Mouse (Mus musculus) heart, embryonic 16.5 days (tissue): ENCODE data around the gene Rptor. TPM values are rescaled to one million over a fixed set of nuclear protein-coding genes. Genes with fewer than 3 reads are reported as not detected.
A peak's percentile ranks its signal among the peaks of the same experiment; 100 is the strongest.

Experiments used
- ATAC-seq: fragments of 200-750 bp; cut with Nextera tagmentation; replicated peaks from 2 replicates; pipeline ENCODE4 v1.8.0; 2017; ENCODE audit warnings: moderate number of reproducible peaks; ENCODE audit not compliant: insufficient read depth, low FRiP score; ENCODE audit errors: extremely low read depth
- H3K27ac ChIP-seq: fragments of 300-500 bp; sonication (generic); 2 replicates; pipeline ENCODE4 v1.5.1; 2014; ENCODE audit warnings: mild to moderate bottlenecking, low read length, control low read depth, moderate library complexity
- H3K27me3 ChIP-seq: fragments of 300-500 bp; sonication (generic); 2 replicates; pipeline ENCODE4 v1.6.1; 2014; ENCODE audit warnings: low read length, mixed read lengths; ENCODE audit not compliant: control insufficient read depth, insufficient read depth
- H3K36me3 ChIP-seq: fragments of 300-500 bp; sonication (generic); 2 replicates; pipeline ENCODE4 v1.6.1; 2014; ENCODE audit not compliant: control insufficient read depth, insufficient read depth
- H3K4me1 ChIP-seq: fragments of 300-500 bp; sonication (generic); 2 replicates; pipeline ENCODE4 v1.6.1; 2014; ENCODE audit warnings: low read length, mixed read lengths; ENCODE audit not compliant: control insufficient read depth, insufficient read depth
- H3K4me2 ChIP-seq: fragments of 300-500 bp; sonication (generic); 2 replicates; pipeline ENCODE4 v1.6.1; 2014; ENCODE audit warnings: low read depth, mild to moderate bottlenecking, control low read depth, low read length
- H3K4me3 ChIP-seq: fragments of 300-500 bp; sonication (generic); 2 replicates; pipeline ENCODE4 v1.5.1; 2014; ENCODE audit warnings: mild to moderate bottlenecking, control low read depth, low read length
- H3K9ac ChIP-seq: fragments of 300-500 bp; sonication (generic); 2 replicates; pipeline ENCODE4 v1.6.1; 2014; ENCODE audit warnings: low read length, control low read depth
- H3K9me3 ChIP-seq: fragments of 300-500 bp; sonication (generic); replicated peaks from 2 replicates; pipeline ENCODE4 v1.6.1; 2016; ENCODE audit warnings: low read length; ENCODE audit not compliant: control insufficient read depth
- WGBS: fragments of 180-500 bp; shearing (Covaris S2); extraction: QIAGEN DNeasy Blood & Tissue Kit; methylation state at CpG from one replicate; pipeline ENCODE4 v1.1.7; 2014; 5-methylcytosine and 5-hydroxymethylcytosine counted together
- polyA plus RNA-seq: library from polyadenylated mRNA; unstranded; fragments of >200 nt; fragmentation: Nextera tagmentation; extraction: Ambion mirVana; gene quantifications from 2 replicates; pipeline ENCODE4 v1.2.1, GENCODE M21; 2015

Rptor gene
- polyA plus RNA-seq, 1 experiment from 2014 or later = 7.0 TPM

DNA sequence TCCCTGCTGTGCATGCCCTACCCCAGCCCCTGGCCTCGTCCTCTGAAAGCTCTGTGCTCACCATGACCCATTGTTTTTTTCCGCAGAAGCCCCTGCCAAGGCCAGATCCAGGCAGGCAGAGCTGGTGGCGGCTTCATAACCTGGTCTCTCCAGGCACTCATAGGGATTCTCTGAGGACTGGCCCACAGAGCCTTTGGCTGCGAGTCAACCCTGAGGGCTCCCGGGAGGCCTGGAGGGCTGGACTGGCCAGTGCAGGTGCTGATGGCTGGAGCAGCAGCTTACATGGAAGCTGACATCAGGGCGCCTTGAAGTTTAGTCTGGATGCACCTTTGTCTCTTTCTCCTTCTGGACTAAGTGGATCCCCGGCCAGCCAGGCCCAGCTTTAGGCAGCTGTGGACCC, 315.8 kb downstream of the Rptor start:
- H3K4me1 ChIP-seq = peaks cover 20% of the 10 kb centered on the region
- WGBS = 86% methylated on average over 7 of the region's 7 CpGs
- no peaks in the 10 kb centered on the region for H3K9me3 ChIP-seq
- no peak overlapping the region for H3K4me2 ChIP-seq
- H3K36me3 ChIP-seq = peaks cover 28% of the 10 kb centered on the region
- no peaks in the 10 kb centered on the region for H3K27me3 ChIP-seq
- no peak overlapping the region for H3K9ac ChIP-seq
- no peak for ATAC-seq
- no peak overlapping the region for H3K4me3 ChIP-seq
- H3K27ac ChIP-seq = no peak overlapping the region

DNA sequence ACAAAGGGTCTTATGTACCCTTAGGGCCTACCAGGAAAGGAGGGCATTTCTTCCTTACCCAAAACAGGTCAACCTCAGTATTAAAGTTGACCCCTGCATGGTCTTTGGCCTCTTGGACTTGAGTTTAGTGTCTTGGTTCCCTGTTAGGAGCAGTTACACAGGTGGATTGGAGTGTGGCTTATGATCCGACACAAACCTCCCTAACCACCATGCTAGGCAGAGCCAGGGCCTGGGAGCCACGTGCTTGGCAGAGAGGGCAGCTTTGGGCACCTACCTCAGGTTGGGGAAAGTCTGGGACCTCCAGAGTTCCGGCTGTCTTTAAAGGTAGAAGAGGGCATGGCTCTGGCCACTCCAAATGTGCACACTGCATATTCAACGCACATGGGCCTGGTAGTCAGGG, 316.7 kb downstream of the Rptor start:
- Histone ChIP-seq H3K27me3 (no peaks in the 10 kb centered on the region), H3K9ac (no peak overlapping the region), H3K36me3 (peaks cover 28% of the 10 kb centered on the region), H3K4me2 (no peak overlapping the region), H3K4me1 (peaks cover 18% of the 10 kb centered on the region), H3K9me3 (no peaks in the 10 kb centered on the region), H3K4me3 (no peak overlapping the region), H3K27ac (no peak overlapping the region)
- WGBS = 87% methylated on average over 4 of the region's 4 CpGs
- ATAC-seq = no peak

DNA sequence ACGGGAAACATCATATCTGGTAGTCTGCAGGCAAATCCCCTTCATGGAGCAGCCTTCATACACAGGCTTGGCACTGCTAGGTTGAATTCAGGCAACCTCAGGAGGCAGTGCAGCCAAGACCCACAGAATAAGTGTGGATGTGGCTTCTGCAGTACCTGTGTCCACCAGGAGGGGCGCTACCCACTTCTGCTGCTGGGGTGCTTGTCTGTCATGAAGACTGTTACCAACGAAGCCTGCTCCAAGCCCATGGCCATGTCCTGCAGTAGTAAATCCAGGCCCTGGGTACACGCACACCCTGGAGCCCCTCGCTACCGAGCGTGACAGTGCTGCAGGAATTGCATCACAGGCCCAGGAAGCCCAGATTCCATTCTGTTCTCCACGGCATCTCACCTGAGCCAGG, 317.2 kb downstream of the Rptor start:
- H3K27ac ChIP-seq = no peak overlapping the region
- no peaks in the 10 kb centered on the region for H3K27me3 ChIP-seq
- no peak overlapping the region for H3K4me3 ChIP-seq
- H3K9me3 ChIP-seq = no peaks in the 10 kb centered on the region
- no peak overlapping the region for H3K4me2 ChIP-seq
- no peak overlapping the region for H3K9ac ChIP-seq
- ATAC-seq = no peak
- 70% methylated on average over 8 of the region's 8 CpGs for WGBS
- H3K4me1 ChIP-seq = peaks cover 13% of the 10 kb centered on the region
- peaks cover 28% of the 10 kb centered on the region for H3K36me3 ChIP-seq

DNA sequence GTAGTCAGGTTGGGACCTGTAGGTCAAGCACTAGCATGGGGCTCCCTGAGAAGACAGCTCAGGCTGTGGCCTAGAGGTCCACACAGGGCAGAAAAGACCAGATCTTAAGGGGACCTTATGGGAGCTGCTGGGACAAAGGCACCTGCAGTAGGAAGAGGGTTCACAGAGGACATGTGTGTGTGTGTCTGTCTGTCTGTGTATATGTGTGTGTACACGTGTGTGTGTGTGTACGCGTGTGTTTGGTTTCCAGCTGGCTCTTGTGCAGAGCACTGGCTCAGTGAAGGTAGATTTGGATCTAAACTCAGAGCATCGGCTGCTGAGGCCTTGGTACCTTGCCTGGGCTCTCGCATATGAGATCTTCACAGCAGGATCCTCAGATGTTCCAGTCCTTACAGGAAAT, 318.0 kb downstream of the Rptor start:
- H3K9me3 ChIP-seq = no peaks in the 10 kb centered on the region
- peaks cover 28% of the 10 kb centered on the region for H3K36me3 ChIP-seq
- H3K4me2 ChIP-seq = no peak overlapping the region
- H3K9ac ChIP-seq = no peak overlapping the region
- 88% methylated on average over 5 of the region's 5 CpGs for WGBS
- H3K27me3 ChIP-seq = no peaks in the 10 kb centered on the region
- H3K27ac ChIP-seq = no peak overlapping the region
- H3K4me1 ChIP-seq = peaks cover 6% of the 10 kb centered on the region; the same call in 1 of the 2 replicates
- ATAC-seq = no peak
- no peak overlapping the region for H3K4me3 ChIP-seq

DNA sequence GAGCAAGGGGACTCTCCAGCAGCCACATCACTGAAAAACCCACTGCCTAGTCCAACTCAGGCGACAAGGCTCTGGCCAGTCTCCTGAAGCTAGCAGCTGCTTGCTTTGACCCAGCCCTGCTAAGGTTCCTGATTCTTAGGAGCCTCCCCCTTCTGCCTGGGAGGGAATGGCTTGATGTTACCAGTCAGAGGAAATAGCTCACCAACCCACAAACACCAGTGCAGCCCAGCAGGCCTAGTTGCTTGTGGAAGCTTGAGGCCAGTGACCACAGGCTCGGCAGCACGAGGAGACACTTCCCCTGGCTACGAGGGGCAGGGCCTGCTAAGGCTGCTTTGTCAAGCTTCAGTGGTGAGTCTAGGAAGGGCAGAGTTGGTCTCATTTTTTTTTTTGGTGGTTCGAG, 322.5 kb downstream of the Rptor start:
- H3K27ac ChIP-seq = no peak overlapping the region
- no peak for ATAC-seq
- H3K4me2 ChIP-seq = no peak overlapping the region
- no peaks in the 10 kb centered on the region for H3K4me1 ChIP-seq
- H3K9ac ChIP-seq = no peak overlapping the region
- H3K9me3 ChIP-seq = no peaks in the 10 kb centered on the region
- H3K36me3 ChIP-seq = no peaks in the 10 kb centered on the region
- 71% methylated on average over 5 of the region's 5 CpGs for WGBS
- H3K4me3 ChIP-seq = no peak overlapping the region
- H3K27me3 ChIP-seq = no peaks in the 10 kb centered on the region

DNA sequence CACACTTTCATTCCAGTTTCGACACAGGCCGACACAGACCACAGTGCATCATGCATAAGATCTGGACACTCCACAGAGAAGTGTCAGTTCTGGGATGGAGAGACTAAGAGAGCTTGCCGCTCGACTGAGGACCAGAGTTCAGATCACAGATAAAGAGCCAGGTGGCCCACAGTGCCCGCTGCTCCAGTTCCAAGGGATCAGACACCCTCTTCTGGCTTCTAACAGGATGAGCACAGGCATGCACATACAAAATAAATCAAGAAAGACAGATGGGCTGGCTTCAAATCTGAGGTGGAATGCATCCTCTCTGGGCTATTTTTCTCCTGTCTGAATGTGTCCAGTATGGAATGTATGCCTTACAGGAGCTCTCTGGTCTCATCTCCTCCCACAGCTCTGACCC, 324.1 kb downstream of the Rptor start:
- no peak overlapping the region for H3K4me2 ChIP-seq
- no peaks in the 10 kb centered on the region; the same call in 1 of the 2 replicates for H3K9me3 ChIP-seq
- no peaks in the 10 kb centered on the region for H3K27me3 ChIP-seq
- H3K4me3 ChIP-seq = no peak overlapping the region
- H3K9ac ChIP-seq = no peak overlapping the region
- no peaks in the 10 kb centered on the region for H3K4me1 ChIP-seq
- 72% methylated on average over 5 of the region's 5 CpGs for WGBS
- H3K27ac ChIP-seq = no peak overlapping the region
- H3K36me3 ChIP-seq = no peaks in the 10 kb centered on the region
- ATAC-seq = no peak

DNA sequence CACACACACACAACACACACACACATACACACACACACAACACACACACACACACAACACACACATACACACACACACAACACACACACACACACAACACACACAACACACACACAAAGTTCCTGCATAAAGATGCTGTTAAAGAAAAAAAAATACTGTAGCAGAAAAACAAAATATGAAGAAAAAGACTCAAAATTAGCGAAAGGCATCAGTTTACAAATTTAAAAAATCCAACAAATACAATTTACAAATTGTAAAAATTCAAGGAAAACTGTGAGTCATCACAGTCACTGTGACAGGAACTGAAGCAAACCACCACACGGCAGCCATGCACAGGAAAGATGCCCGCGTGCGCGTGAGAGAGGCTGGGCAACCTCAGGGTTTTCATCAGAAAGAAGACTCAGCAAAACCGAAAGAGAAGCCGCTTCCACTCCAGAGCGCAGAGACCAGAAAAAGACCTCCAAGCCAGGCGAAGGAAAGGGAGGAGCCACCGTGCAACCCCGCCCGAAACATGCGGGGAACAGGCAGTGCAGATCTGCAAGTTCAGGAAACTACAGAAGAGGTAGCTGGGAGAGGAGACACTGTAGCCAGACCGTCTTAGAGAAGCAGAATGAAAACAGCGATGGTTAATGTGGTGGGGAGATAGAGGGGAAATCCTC, 325.4 kb downstream of the Rptor start:
- Histone ChIP-seq H3K27ac (peak overlapping the region; percentile 31; the same call in 1 of the 2 replicates), H3K27me3 (no peaks in the 10 kb centered on the region), H3K4me2 (peak overlapping the region; percentile 52), H3K36me3 (no peaks in the 10 kb centered on the region), H3K9ac (peak overlapping the region; percentile 28; the same call in 1 of the 2 replicates), H3K9me3 (no peaks in the 10 kb centered on the region; the same call in 1 of the 2 replicates), H3K4me1 (no peaks in the 10 kb centered on the region), H3K4me3 (peak overlapping the region; percentile 30)
- 44% methylated on average over 16 of the region's 16 CpGs for WGBS
- peak; percentile 46; the same call in 1 of the 2 replicates for ATAC-seq

DNA sequence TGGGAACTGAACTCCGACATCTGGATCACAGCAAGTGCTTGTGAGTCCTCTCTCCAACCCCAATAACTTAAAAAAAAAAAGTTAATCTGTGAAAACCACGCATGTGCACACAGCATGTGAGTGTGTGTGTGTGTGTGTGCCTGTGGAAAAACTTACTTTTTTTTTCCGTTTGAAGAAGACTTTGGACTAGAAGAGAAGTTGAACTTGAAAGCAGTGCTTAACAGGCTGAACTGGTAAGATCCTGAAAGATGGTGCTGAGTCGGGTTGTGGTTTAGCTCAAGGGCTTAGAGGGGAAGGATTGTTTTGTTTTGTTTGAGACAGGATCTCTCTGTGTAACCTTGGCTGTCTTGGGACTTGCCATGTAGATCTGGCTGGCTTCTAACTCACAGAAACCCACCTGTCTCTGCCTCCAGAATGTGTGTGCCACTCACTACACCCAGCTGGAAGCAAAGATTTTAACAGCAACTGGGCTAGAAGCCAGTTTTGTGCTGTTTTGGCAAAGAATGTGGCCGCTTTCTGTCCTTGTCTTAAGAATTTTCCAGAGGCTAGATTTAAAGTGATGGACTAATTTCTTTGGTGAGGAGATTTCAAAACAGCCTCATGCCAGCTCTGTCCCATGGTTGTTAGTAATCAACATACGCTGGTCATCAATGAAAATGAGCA, 327.0 kb downstream of the Rptor start:
- Histone ChIP-seq H3K9ac (no peak overlapping the region), H3K36me3 (no peaks in the 10 kb centered on the region), H3K4me3 (no peak overlapping the region), H3K9me3 (no peaks in the 10 kb centered on the region; the same call in 1 of the 2 replicates), H3K27me3 (no peaks in the 10 kb centered on the region), H3K4me2 (no peak overlapping the region), H3K27ac (no peak overlapping the region), H3K4me1 (no peaks in the 10 kb centered on the region)
- 69% methylated on average over 6 of the region's 6 CpGs for WGBS
- no peak for ATAC-seq

DNA sequence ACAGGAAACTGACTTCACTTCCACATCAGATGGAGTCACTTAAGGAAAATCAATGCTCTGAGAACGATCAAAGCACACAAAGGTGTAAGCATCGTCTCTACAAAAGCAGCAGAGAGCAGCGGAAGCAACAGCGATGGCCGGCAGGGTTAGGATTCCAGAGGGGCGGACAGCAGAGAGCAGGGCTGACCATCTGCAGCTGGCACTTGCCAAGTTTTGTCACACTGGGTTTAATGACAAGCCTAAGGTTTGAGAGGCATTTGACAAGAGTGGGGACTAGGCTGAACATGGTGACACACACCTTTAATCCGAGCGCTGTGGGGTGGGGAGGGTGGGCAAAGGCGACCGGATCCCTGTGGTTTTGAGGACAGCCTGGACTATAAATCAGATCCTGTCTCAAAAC, 329.1 kb downstream of the Rptor start:
- WGBS = 63% methylated on average over 10 of the region's 10 CpGs
- ATAC-seq = no peak
- H3K4me1 ChIP-seq = no peaks in the 10 kb centered on the region
- no peak overlapping the region for H3K27ac ChIP-seq
- no peaks in the 10 kb centered on the region for H3K36me3 ChIP-seq
- H3K9me3 ChIP-seq = no peaks in the 10 kb centered on the region; the same call in 1 of the 2 replicates
- no peak overlapping the region for H3K4me2 ChIP-seq
- H3K27me3 ChIP-seq = no peaks in the 10 kb centered on the region
- H3K9ac ChIP-seq = no peak overlapping the region
- no peak overlapping the region for H3K4me3 ChIP-seq
